Mouse (Mus musculus) adrenal gland, adult (tissue): Measurements from ENCODE around the gene Dhdh.
A peak's percentile ranks its signal among the peaks of the same experiment; 100 is the strongest.
"Not testable (repeated sequence)": the region's sequence is repeated elsewhere in the genome, so short reads cannot be mapped to it uniquely, and the experiment has no call there.

Experiments
- DNase-seq, 2 experiments: peaks; one replicate each; pipeline ENCODE4 v3.0.0; 2022 to 2023; ENCODE audit warnings: low spot score in 1 of 2; ENCODE audit not compliant: inconsistent age in 2 of 2

Gene Dhdh

DNA sequence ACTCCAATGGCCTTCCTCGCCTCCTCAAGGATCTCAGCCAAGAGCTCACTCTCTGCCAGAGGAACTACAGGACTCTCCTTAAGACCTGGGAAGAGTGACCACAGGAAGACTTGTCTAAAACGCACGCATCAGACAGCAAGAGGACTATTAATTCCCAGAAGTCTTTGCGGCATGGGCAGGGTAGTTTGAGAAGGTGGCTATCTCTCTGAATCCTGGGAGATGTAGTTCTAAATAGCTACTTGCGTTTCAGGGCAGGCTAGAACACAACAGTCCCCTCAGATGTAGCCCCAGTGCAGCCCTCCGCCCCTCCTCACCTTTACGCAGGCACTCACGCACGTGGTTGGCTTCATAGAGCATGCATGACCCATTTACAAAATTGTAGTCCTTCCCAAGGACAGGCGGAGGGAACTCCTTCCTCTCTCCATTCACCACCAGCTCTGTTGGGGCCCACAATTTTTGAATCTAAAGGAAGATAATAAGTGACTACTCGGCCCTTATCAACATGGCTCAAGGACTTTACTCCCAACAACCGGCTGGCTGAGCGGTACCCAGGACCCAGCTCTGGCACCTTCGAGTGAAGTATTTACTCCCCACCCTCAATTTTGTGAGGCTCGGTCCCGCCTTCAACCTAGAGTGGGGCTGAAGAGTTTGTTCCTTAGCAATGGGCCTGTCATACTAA lies 13.2 kb downstream of the Dhdh start:
- DNase-seq: peak; percentile 57 to 83

DNA sequence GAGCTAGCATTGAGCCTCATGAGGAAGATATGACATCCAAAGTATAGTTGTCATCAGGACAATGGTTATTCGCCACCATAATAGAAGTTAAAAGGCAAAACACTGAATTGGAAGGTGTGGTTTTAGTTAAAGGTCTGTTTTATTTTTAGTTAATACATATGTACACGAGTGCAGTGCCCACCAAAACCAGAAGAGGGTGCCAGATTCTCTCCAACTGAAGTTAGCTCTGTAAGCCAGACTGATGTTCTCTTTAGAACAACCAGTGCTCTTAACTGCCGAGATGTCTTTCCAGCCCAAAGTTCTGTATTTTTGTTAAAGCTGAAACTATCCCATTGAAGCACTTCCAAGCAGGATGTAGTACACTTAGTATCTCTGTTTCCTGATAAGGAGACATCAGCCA lies 17.7 kb downstream of the Dhdh start:
- peak; percentile 68 to 90 for DNase-seq

DNA sequence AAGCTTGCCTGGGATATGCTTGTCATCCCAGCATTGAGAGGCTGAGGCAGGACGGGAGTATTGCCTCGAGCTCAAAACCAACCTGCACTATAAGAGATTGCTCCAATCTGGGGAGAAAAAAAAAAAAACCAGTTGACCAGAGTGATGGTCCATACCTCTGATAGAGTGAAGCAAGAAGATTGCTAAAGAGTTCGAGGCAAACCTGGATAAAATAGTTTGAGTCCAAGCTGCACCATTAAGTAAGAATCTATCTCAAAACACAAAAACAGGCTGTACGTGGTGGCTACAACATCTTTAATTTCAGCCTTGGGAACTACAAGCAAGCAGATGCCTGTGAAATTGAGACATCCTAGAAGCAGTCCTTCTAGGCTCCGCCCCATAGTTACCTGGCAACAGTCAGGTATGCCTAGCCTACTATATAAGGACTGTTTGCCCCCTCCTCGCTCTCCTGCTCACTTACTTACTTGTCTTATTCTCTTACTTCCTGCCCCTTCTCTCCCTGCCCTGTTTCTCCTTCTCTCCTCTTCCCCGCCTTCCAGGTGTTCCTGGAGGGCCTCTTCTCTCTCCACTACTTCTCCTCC lies 21.4 kb downstream of the Dhdh start:
- peak in 1 of 2 experiments; percentile 34 for DNase-seq

DNA sequence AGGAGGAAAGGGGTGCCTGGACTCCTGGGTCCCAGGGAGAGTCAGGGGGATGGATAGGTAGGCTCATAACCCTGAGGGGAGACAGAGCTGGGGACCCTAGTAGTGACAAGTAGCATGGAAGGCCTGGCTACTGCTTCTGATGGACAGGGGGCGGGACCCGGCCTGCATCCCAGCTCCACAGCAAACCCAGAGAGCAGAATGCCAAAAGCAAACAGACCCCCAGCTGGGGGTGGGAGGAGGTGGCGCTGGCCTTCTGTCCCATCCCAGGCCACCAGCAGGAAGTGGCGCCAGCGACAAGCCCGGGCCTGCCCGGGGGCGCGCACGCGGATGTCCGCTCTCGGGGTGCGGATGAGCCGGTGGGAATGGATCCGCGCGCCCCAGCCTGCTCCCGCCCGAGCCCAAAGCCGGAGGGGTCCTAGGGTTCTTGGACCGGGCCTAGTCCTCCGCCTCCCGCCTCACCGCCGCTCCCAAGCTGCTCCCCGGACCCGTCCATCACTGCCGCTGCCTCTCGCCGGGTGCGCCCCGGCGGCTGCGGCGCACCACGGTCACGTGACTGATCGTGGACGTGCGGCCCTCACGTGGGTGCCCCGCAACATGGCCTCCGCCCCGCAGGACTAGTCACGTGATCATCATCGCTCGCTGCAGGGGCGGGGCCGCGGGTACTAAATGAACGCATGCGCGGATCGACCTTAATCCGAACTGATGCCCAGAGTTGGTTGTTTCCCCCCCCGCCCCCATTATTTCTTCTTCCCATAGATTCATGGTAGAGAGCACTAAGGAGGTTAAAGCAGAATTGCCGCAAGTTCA lies 22.1 kb downstream of the Dhdh start, which contains the start of gene Bax:
Bax (minus strand) TSS at position 616 of the 807 bp plus-strand sequence.
- DNase-seq: peak; percentile 97 to 98

DNA sequence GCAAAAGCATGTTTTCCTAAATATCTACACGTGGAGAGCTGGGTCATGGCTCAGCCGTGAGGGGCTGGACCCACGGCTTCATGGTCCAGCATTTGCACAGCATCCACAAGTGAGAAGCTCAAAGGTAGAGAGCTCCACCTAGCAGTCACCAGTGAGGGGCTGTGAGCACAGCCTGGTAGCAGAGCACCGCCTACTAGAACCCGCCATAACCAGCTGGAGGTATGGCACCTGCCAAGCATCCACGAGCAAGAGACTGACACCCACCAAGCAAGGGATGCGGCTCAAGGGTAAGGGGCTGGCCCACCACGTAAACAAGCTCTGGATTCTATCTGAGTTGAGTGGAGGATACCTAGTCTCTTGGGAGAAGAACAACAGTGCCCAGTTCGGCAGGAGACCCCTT lies 23.1 kb downstream of the Dhdh start:
- peak; percentile 42 to 55 for DNase-seq

DNA sequence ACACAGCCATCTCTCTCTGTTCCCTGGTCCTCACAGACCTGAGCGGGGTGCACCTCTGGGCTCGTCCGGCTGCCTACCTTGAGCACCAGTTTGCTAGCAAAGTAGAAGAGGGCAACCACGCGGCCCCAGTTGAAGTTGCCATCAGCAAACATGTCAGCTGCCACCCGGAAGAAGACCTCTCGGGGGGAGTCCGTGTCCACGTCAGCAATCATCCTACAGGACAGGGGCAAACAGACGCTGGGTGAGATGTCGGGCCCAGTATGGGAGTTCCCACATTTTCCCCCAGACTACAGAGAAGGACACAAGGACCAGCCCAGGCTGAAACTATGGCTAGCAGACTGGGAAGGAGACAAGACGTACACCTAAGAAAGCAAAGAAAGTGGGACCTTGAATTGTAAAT lies 23.5 kb downstream of the Dhdh start:
- peak in 1 of 2 experiments; percentile 30 for DNase-seq

DNA sequence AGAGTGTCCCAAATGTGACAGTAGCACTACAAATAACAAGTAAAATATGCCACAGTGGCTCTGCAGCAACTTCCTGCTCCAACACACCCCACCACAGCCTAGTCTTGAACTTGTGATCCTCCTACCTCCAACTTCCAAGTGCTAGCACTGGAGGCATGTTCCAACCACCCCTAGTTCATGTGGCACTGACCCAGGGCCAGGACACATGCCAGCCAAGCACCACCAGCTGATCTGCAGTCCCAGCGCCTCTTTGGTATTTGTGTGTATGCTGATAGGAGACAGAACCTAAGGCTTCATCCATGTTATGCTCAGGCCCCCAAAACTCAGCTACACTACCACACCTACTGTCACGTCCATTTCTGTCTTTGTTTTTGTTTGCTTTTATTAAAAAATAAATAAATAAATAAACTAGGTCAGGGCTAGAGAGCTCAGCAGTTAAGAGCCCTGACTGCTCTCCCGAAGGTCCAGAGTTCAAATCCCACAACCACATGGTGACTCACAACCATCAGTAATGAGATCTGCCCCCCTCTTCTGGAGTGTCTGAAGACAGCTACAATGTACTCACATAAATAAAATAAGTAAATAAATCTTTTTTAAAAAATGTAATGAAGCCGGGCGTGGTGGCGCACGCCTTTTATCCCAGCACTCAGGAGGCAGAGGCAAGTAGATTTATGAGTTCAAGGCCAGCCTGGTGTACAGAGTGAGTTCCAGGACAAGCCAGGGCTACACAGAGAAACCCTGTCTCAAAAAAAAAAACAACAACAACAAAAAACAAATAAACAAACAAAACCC lies 24.4 kb downstream of the Dhdh start:
- DNase-seq: peak; percentile 36 to 59

DNA sequence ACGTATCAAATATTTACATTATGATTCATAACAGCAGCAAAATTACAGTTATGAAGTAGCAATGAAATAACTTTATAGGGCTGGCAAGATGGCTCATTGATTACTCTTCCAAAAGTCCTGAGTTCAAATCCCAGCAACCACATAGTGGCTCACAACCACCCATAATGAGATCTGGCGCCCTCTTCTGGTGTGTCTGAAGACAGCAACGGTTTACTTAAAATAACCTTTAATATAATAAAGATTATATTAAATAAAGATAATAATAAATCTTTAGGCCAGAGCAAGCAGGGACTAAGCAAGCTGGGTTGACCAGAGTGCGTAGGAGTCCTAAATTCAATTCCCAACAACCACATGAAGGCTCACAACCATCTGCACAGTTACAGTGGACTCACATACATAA lies 25.7 kb downstream of the Dhdh start:
- not testable (repeated sequence) for DNase-seq

DNA sequence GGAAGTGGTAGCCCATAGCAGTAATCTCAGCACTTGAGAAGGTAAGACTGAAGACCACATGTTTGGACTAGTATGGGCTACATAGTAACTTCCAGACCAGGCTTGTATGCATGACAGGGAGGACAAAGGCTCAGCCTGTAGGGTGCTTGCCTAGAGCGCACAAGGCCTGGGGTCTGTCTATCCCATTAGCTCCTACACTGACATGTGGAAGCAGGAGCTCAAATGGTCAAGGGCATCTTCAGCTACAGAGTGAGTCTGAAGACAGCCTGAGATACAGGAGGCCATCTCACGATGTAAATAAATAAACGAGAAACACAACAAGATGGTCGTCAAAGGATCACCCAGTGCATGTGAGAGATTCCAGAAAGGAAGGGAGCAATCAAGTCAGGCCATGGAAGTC lies 26.3 kb downstream of the Dhdh start:
- DNase-seq: no peak

DNA sequence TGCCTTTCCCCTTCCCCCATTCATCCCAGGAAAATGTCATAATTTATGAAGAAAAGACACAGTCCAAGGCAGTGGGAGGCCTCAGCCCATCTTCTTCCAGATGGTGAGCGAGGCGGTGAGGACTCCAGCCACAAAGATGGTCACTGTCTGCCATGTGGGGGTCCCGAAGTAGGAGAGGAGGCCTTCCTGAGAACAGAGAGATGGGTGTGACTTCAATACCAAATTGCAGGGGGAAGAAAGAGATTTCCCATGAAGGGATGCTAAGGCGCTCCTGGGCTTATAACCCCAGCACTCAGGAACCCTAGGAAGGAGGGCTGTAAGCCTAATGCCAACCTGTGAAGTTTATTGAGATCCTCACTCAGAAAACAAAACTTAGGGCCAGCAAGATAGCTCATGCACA lies 26.8 kb downstream of the Dhdh start:
- no peak for DNase-seq

DNA sequence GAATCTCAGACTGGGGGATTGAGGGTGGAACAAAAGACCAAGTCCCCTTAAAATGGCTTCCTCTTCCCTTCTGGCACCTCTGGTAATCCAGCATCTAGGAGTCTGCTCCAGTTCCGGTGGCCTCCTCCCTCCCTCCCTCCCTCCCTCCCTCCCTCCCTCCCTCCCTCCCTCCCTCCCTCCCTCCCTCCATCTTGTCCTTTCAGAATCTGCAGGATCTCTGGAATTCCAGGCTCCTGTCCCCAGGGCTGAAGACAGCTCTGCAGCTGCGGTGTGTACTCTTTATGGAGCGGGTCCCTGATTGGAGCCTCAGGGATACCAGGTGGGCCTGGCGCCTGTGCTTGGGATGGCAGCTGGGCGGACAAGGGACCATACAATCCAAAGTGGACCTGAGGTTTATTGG lies 27.3 kb downstream of the Dhdh start:
- peak; percentile 45 to 71 for DNase-seq

DNA sequence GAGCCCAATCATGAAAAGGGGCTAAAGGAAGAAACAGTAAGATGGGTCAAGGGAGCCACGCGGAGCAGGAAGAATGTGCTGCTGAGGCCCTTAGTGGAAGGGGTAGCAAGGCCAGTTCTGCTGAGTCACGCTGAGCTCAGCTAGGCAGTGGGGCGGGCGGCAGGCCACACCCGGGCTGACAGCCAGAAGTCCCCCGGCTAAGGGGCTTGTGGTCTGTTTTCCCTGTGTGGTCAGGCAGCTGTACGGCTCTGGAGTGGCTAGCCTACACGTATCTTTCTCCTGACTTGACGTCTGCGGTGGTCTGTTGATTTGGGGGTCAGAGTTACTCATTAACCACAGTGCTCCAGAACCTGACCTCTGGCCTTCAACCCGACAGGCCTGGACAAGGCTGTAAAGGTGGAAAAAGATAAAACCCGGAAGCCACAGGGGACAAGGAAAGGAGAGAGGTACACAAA lies 27.7 kb downstream of the Dhdh start:
- DNase-seq: peak; percentile 89 to 95

DNA sequence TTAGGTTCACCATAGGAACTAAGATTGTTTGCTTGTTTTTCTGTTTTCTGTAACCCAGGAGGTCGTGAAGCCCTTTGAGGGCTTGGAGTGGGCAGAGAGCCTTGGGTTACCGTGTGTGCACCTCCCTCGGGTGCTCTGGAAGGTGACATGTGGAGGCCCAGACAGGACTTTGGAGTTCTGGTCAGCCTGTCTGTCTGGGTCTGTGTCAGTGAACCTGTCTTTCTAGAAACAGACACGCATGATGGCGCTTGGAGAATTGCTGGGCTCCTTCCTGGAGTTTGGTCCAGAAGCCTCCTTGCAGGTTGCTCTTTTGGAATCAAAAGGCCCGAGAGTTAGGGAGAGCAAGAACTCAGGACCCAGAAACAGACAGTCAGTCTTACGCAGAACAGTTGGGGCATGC lies 28.2 kb downstream of the Dhdh start:
- no peak for DNase-seq

DNA sequence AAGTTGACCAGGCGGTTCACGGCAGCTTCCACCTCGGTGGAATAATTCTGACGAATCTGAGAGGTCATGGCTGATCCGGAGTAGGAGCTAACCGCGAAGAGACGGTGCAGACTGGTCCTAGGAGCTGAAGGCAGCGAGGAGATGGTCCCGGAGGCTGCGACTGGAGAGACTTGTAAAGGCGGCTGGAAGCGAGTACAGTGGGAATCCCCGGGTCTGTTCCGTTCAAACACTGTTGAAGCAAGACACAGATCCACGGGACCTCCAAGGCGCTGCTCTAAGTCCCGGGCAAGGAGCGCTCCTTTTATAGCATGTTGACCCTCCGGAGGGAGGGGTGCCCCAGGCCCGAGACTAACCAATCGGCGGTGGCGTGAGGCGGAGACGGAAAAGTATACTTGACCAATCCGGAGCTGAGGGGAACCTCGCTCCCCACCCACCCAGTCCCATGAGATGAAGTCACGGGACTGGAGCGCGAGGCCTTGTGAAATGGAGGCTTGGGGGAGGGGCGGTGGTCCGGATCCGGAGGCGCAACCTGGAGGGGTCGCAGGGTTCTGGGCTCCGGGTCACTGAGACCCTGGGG lies 29.0 kb downstream of the Dhdh start, which contains the start of gene Ftl1:
Ftl1 (minus strand) TSS at position 321 of the 577 bp plus-strand sequence.
- DNase-seq: peak; percentile 98 to 99

DNA sequence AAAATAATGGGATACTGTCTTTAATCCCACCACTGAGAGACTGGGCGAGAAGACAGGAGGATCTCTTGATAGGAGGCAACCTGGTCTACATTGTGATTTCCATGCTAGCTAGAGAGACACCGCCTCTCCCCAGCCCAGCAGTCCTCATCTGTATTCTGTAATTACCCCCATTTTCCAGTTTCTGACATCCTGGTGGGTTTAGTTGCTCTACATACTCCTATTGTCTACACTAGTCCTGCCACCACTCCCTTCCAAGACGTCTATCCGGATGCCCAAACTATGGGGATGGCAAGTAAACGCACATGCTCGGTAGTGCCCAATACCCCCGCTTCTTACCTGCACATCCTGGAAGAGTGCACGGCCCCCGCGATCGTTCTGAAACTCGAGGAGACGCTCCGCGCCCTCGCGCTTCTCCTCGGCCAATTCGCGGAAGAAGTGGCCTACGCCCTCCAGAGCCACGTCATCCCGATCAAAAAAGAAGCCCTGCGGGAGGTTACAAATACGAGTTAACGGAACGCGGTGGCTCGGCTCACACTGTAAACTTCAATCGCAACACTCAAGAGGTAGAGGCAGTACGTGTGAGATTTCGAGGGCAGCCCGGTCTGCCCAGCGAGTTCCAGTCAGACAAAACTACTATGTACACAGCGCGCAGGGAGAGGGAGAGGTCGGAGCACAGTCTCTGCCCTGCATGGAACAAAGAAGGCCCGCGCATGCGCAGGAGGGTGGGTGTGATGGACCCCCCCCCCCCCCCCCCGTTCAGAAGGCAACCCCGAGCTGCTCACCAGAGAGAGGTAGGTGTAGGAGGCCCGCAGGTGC lies 29.6 kb downstream of the Dhdh start:
- DNase-seq: peak; percentile 77 to 90

DNA sequence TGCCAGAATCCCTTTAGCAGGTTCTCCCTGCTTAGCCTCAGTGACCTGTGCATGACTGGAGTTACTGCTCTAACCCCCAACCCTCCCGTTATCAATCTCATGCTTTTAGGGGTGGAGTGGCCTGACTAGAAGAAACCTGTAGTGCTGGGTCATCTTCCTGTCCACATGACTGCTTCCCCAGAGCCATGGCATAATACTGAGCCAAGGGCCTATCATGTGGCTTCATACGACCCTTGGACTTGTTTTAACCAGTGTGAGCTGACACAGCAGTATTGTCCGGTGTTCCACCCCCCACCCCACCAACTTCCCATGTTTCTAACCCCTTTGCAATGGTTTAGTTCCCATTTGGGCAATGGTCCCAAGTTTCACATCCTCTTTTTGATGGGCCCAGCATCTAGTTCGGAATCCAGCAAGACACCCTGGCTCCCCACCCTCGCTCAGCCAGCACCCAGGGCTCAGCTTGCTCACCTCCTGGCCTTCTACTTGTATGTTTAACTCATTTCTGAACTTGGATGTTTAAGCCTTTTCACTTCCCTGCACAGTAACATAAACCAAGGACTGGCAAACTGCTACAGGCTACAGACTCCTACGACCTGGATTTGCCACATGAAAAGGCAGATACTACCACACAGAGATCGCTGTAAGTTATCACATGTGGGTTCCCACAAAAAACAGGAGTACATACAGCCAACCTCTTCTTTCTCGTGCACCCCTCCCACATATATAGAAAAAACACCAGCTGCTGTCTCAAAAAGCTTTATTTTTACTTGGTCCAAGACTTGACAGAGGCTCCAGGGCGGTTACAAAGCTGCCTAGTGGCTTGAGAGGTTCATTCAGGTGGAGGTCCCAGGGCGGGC lies 31.2 kb downstream of the Dhdh start:
- peak in 1 of 2 experiments; percentile 74 for DNase-seq

DNA sequence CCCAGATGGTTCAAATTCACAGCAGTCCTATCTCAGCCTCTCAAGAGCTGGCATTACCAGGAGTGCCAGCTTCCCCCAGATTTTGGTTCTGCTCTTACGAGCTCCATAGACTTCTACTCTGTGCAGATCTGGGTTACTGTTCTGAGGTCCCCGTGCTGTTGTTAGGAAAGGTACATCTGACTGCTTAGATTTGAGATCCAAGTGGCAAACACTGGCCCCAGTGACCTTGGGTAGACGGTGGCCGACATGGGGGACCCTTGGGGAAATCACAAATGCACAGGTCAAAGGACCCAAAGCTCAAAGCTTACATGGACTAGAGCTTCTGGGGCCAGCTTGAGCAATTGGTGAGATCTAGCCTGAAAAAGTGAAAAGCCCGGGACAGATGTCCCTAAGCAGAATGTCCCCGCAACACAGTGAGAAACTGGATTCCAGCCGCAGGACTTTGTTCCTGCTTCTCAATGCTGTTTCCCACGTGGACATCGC lies 31.8 kb downstream of the Dhdh start:
- DNase-seq: peak; percentile 42 to 69

DNA sequence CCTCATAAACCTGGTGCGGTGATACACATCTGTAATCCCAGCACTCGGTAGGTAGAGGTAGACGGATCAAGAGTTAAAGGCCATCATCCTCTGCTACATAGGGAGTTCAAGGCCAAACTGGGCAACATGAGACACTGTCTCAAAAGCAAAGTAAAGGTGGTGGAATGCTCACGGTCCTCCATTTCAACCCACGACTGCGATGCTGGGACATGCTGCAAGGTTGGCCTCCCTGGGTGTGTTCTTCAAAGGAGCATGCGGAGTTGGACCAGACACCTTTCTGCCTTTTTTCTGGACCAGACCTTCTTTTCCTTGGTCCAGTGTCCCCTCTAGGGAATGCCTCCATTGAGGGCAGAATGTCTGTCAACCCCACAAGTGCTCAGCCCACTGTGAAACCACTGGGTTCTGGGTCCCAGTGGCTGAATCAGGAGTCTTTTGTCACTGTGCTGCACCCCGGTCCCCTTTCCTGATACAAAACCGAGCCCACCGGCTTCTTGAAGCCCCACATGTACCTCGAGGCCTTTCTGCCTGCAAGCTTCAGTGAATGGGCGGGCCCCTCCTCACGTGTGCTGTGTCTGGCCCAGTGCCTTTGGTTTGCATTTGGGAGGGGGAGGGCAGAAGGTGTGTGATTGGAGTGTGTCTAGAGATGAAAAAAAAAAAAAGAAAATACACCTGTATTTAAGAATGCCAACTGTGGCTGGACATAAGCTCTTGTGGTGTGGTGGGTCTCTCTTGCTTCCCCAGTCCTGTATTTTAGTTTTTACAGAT lies 32.5 kb downstream of the Dhdh start:
- peak in 1 of 2 experiments; percentile 44 for DNase-seq
